Mouse (Mus musculus) kidney, adult 2 months (tissue): ENCODE results near the gene Prkaa1.

Experiments
- CTCF ChIP-seq: fragments of 200-500 bp; conservative IDR thresholded peaks from 2 replicates; pipeline ENCODE4 v1.5.1; 2011; ENCODE audit warnings: low read depth, mild to moderate bottlenecking, control low read depth, low read length, moderate library complexity, mixed read lengths; ENCODE audit not compliant: insufficient read depth, insufficient read length
- POLR2A ChIP-seq: fragments of 200-500 bp; IDR thresholded peaks from one replicate; pipeline ENCODE4 v1.6.1; 2011; ENCODE audit warnings: low read depth, low read length, control low read depth

DNA sequence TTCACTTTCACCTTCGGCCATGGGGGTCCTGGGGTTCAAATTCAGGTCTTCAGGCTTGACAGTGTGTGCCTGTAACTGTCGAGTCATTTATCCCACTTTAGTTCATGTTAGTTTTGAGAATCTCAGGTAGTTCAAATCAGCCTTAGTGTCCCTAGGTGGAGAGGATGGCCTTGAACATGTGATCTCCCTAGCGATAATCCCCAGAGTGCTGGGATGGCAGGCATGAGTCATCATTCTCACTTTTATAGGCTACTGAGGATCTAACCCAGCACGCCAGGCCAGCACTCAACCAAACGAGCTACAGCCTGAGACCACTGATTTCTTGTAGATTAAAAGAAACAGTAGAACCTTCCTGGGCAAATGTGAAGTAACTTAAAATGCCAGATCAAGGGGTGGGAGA, 1.6 kb upstream of the Prkaa1 start:
- TF ChIP-seq CTCF (no peak), POLR2A (no peak)
